Mouse (Mus musculus) MEL (cell line): ENCODE measurements at regions not wholly inside any gene's neighbourhood (a gene's known extent, or its start where the extent isn't known, plus 50 kb on each side); places are given as distances from the start of the nearest gene placed in this dataset.

Experiments used
- DNase-seq: peaks from one replicate; pipeline ENCODE4 v3.0.0; 2011; ENCODE audit warnings: low read depth, low spot score
- H3K27ac ChIP-seq: 2 replicates; pipeline ENCODE4 v1.5.1; 2012; ENCODE audit warnings: low read depth, mild to moderate bottlenecking, control low read depth, low read length, moderate library complexity; ENCODE audit not compliant: control insufficient read depth
- H3K27me3 ChIP-seq, 2 experiments: fragments of 150-350 bp in 1 of 2; sonication (generic) in 1 of 2; 2 replicates each; pipeline ENCODE4 v1.6.1; 2012; ENCODE audit warnings: low read length in 2 of 2, mild to moderate bottlenecking in 2 of 2, improper control_type of control experiment in 1 of 2, moderate library complexity in 1 of 2; ENCODE audit not compliant: insufficient read depth in 2 of 2, control insufficient read depth in 1 of 2
- H3K36me3 ChIP-seq, 2 experiments: 2 replicates each; pipeline ENCODE4 v1.6.1; 2012 to 2014; ENCODE audit warnings: low read length in 2 of 2, improper control_type of control experiment in 1 of 2, inconsistent platforms in 1 of 2, mild to moderate bottlenecking in 1 of 2; ENCODE audit not compliant: insufficient read depth in 2 of 2, control insufficient read depth in 1 of 2
- H3K4me1 ChIP-seq, 2 experiments: fragments of 150-350 bp in 1 of 2; sonication (generic) in 1 of 2; 2 replicates each; pipeline ENCODE4 v1.6.1; 2012; ENCODE audit warnings: low read length in 2 of 2, improper control_type of control experiment in 1 of 2, mild to moderate bottlenecking in 1 of 2; ENCODE audit not compliant: insufficient read depth in 2 of 2, control insufficient read depth in 1 of 2
- H3K4me3 ChIP-seq, 2 experiments: fragments of 150-350 bp in 1 of 2; sonication (generic) in 1 of 2; 2 replicates each; pipeline ENCODE4 v1.5.1; 2012; ENCODE audit warnings: low read depth in 2 of 2, low read length in 2 of 2, mild to moderate bottlenecking in 2 of 2, moderate library complexity in 2 of 2, control low read depth in 1 of 2, improper control_type of control experiment in 1 of 2; ENCODE audit not compliant: control insufficient read depth in 1 of 2, insufficient read depth in 1 of 2
- H3K79me2 ChIP-seq: 2 replicates; pipeline ENCODE4 v1.6.1; 2012; ENCODE audit warnings: mild to moderate bottlenecking, low read length, moderate library complexity; ENCODE audit not compliant: control insufficient read depth, poor library complexity, insufficient read depth
- H3K9ac ChIP-seq: 2 replicates; pipeline ENCODE4 v1.6.1; 2012; ENCODE audit warnings: low read depth, mild to moderate bottlenecking, control low read depth, low read length, moderate library complexity; ENCODE audit not compliant: control insufficient read depth, poor library complexity, severe bottlenecking
- H3K9me3 ChIP-seq: fragments of 150-350 bp; sonication (generic); replicated peaks from 2 replicates; pipeline ENCODE4 v1.6.1; 2012; ENCODE audit warnings: mild to moderate bottlenecking, low read length, improper control_type of control experiment, moderate library complexity; ENCODE audit not compliant: insufficient read depth
- BHLHE40 ChIP-seq: IDR thresholded peaks from 2 replicates; pipeline ENCODE4 v1.6.1; 2012; ENCODE audit warnings: low read depth, mild to moderate bottlenecking, inconsistent platforms, low read length, improper control_type of control experiment, borderline replicate concordance
- CHD1 ChIP-seq: IDR thresholded peaks from 2 replicates; pipeline ENCODE4 v1.6.1; 2012; ENCODE audit warnings: low read depth, mild to moderate bottlenecking, inconsistent platforms, low read length, improper control_type of control experiment
- CTCF ChIP-seq, 3 experiments: IDR thresholded peaks in 2 of 3; conservative IDR thresholded peaks in 1 of 3; 2 replicates each; pipeline ENCODE4 v1.5.1; 2011 to 2012; ENCODE audit warnings: low read length in 3 of 3, low read depth in 2 of 3, mild to moderate bottlenecking in 2 of 3, improper control_type of control experiment in 1 of 3, inconsistent platforms in 1 of 3, mixed read lengths in 1 of 3, moderate library complexity in 1 of 3; ENCODE audit not compliant: control insufficient read depth in 1 of 3, insufficient read depth in 1 of 3, poor library complexity in 1 of 3, severe bottlenecking in 1 of 3
- E2F4 ChIP-seq: IDR thresholded peaks from 2 replicates; pipeline ENCODE4 v1.6.1; 2011; ENCODE audit warnings: low read depth, low read length, improper control_type of control experiment, borderline replicate concordance
- ELF1 ChIP-seq: IDR thresholded peaks from 2 replicates; pipeline ENCODE4 v1.6.1; 2014; ENCODE audit warnings: low read depth, mild to moderate bottlenecking, inconsistent platforms, low read length, improper control_type of control experiment, moderate library complexity
- EP300 ChIP-seq, 2 experiments: IDR thresholded peaks; 2 replicates each; pipeline ENCODE4 v1.6.1; 2011; ENCODE audit warnings: improper control_type of control experiment in 2 of 2, low read length in 2 of 2, low read depth in 1 of 2, mild to moderate bottlenecking in 1 of 2
- ETS1 ChIP-seq: IDR thresholded peaks from 2 replicates; pipeline ENCODE4 v1.6.1; 2012; ENCODE audit warnings: low read depth, mild to moderate bottlenecking, inconsistent platforms, low read length, improper control_type of control experiment, moderate library complexity
- HCFC1 ChIP-seq: IDR thresholded peaks from 2 replicates; pipeline ENCODE4 v1.6.1; 2012; ENCODE audit warnings: low read depth, mild to moderate bottlenecking, inconsistent platforms, low read length, improper control_type of control experiment, moderate library complexity
- MAFK ChIP-seq: IDR thresholded peaks from 2 replicates; pipeline ENCODE4 v1.6.1; 2011; ENCODE audit warnings: low read depth, mild to moderate bottlenecking, low read length, improper control_type of control experiment, borderline replicate concordance
- MEF2A ChIP-seq: IDR thresholded peaks from 2 replicates; pipeline ENCODE4 v1.6.1; 2014; ENCODE audit warnings: low read depth, mild to moderate bottlenecking, inconsistent platforms, low read length, improper control_type of control experiment; ENCODE audit not compliant: poor library complexity, insufficient replicate concordance, severe bottlenecking; ENCODE audit errors: extremely low read depth
- MYC ChIP-seq: IDR thresholded peaks from 2 replicates; pipeline ENCODE4 v1.6.1; 2011; ENCODE audit warnings: low read depth, mild to moderate bottlenecking, low read length, improper control_type of control experiment, moderate library complexity
- NELFE ChIP-seq: IDR thresholded peaks from 2 replicates; pipeline ENCODE4 v1.6.1; 2011; ENCODE audit warnings: low read depth, low read length, improper control_type of control experiment
- NRF1 ChIP-seq: IDR thresholded peaks from 2 replicates; pipeline ENCODE4 v1.6.1; 2014; ENCODE audit warnings: low read depth, mild to moderate bottlenecking, inconsistent platforms, low read length, improper control_type of control experiment, moderate library complexity; ENCODE audit not compliant: poor library complexity, insufficient read depth, severe bottlenecking
- POLR2A ChIP-seq, 2 experiments: IDR thresholded peaks; 2 replicates each; pipeline ENCODE4 v1.6.1; 2011 to 2012; ENCODE audit warnings: low read length in 2 of 2, mild to moderate bottlenecking in 2 of 2, control low read depth in 1 of 2, improper control_type of control experiment in 1 of 2, low read depth in 1 of 2, moderate library complexity in 1 of 2; ENCODE audit not compliant: control insufficient read depth in 1 of 2, insufficient read depth in 1 of 2, poor library complexity in 1 of 2
- RAD21 ChIP-seq: IDR thresholded peaks from 2 replicates; pipeline ENCODE4 v1.6.1; 2011; ENCODE audit warnings: mild to moderate bottlenecking, low read depth, low read length, improper control_type of control experiment
- TAL1 ChIP-seq: IDR thresholded peaks from 2 replicates; pipeline ENCODE4 v1.6.1; 2012; ENCODE audit warnings: mild to moderate bottlenecking, inconsistent platforms, low read length, moderate library complexity, mixed read lengths
- TBP ChIP-seq: IDR thresholded peaks from 2 replicates; pipeline ENCODE4 v1.8.0; 2011; ENCODE audit warnings: low read depth, low read length, improper control_type of control experiment
- TCF12 ChIP-seq: IDR thresholded peaks from 2 replicates; pipeline ENCODE4 v1.6.1; 2014; ENCODE audit warnings: low read depth, mild to moderate bottlenecking, inconsistent platforms, low read length, improper control_type of control experiment, moderate library complexity
- UBTF ChIP-seq: IDR thresholded peaks from 2 replicates; pipeline ENCODE4 v1.6.1; 2012; ENCODE audit warnings: low read depth, mild to moderate bottlenecking, inconsistent platforms, low read length, improper control_type of control experiment, moderate library complexity, borderline replicate concordance; ENCODE audit not compliant: insufficient read depth
- ZKSCAN1 ChIP-seq: IDR thresholded peaks from 2 replicates; pipeline ENCODE4 v1.6.1; 2012; ENCODE audit warnings: low read depth, mild to moderate bottlenecking, inconsistent platforms, low read length, improper control_type of control experiment, moderate library complexity
- ZNF384 ChIP-seq: IDR thresholded peaks from 2 replicates; pipeline ENCODE4 v1.6.1; 2012; ENCODE audit warnings: low read depth, mild to moderate bottlenecking, inconsistent platforms, low read length, improper control_type of control experiment

- Histone ChIP-seq H3K4me3 (no peak overlapping the region), H3K9ac (no peak overlapping the region), H3K9me3 (no peaks in the 10 kb centered on the region), H3K27me3 (no peaks in the 10 kb centered on the region), H3K36me3 (no peaks in the 10 kb centered on the region), H3K27ac (no peak overlapping the region), H3K79me2 (no peaks in the 10 kb centered on the region), H3K4me1 (no peaks in the 10 kb centered on the region)
- TF ChIP-seq CHD1 (no peak), TAL1 (no peak), ZNF384 (no peak), TBP (no peak), TCF12 (no peak), HCFC1 (no peak), MEF2A (no peak), RAD21 (no peak), ZKSCAN1 (no peak), EP300 (IDR thresholded peaks at IDR 0.05; ENCODE audit: low read depth in 1 of 2, low read length in 2 of 2) (no peak)
- DNase-seq: no peak
These were observed 164.4 kb upstream of the Auts2 start for GRCm38 (mm10) chr5:132707531-132707930.

GRCm38 (mm10) chr5:132703455-132704100, 160.4 kb upstream of the Auts2 start:
- Histone ChIP-seq H3K27ac (no peak overlapping the region), H3K4me1 (no peaks in the 10 kb centered on the region), H3K9ac (no peak overlapping the region), H3K4me3 (no peak overlapping the region), H3K79me2 (no peaks in the 10 kb centered on the region), H3K9me3 (no peaks in the 10 kb centered on the region), H3K36me3 (no peaks in the 10 kb centered on the region), H3K27me3 (no peaks in the 10 kb centered on the region)
- no peak for DNase-seq
- TF ChIP-seq MEF2A (no peak), ETS1 (no peak), HCFC1 (no peak), BHLHE40 (no peak), POLR2A (IDR thresholded peaks at IDR 0.05; ENCODE audit: control insufficient read depth in 1 of 2, insufficient read depth in 1 of 2, low read depth in 1 of 2, low read length in 2 of 2, poor library complexity in 1 of 2) (no peak), E2F4 (no peak), CTCF (IDR thresholded peaks at IDR 0.05 in 2 of 3, conservative IDR thresholded peaks at IDR 0.05 in 1 of 3; ENCODE audit: control insufficient read depth in 1 of 3, insufficient read depth in 1 of 3, low read depth in 2 of 3, low read length in 3 of 3, poor library complexity in 1 of 3, severe bottlenecking in 1 of 3) (no peak), ELF1 (no peak), EP300 (IDR thresholded peaks at IDR 0.05; ENCODE audit: low read depth in 1 of 2, low read length in 2 of 2) (no peak), TCF12 (no peak), MYC (no peak), RAD21 (no peak), MAFK (no peak), UBTF (no peak), NELFE (no peak), NRF1 (no peak), TAL1 (no peak)
